Mouse (Mus musculus): ENCODE measurements around the gene Stoml2.

Stoml2 gene

DNA sequence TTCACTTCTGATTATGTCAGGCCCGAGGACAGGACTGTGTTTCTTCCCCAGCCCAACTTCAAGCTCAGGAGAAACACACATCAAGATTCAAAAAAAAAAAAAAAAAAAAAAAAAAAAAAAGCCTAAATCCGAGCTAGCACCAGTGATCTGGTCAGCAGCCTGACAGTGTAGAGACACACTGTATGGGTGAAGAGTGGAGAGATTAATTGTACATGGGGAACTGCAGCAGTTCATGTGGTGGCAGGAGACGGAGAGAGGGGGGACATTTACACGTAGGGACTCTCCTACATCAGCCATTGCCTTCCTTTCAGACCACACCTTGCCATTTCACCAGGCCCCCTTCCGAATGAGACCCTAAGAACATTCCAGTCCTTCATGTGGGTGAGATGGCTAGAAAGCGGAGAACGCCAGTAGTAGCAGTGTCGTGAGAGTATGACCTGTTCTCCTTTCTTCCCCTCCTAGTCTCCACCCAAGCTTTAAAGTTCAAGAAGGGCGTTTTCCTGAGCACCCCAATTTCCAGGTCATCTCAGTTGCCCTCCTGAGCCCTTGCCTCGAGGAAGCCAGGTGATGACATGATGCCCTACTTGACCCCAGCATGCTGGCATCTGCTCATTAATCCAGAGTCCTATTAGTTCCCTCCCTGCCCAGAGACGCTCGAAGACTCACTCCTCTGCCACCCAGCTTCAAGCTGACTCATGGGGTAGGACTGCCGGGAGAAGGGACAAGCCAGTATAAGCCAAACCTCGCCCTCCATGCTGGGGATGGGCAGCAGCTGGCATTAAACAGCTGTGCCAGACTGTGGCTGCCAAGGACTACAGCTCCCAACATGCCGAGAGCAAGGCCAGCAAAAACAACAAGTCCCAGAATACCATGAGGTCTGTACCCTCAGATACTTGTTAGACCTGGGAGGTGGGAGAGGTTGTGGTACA lies 7.3 kb upstream of the Stoml2 start:
- peak; percentile 69 to 70 for DNase-seq (ENCODE audit: low spot score in 2 of 2)

DNA sequence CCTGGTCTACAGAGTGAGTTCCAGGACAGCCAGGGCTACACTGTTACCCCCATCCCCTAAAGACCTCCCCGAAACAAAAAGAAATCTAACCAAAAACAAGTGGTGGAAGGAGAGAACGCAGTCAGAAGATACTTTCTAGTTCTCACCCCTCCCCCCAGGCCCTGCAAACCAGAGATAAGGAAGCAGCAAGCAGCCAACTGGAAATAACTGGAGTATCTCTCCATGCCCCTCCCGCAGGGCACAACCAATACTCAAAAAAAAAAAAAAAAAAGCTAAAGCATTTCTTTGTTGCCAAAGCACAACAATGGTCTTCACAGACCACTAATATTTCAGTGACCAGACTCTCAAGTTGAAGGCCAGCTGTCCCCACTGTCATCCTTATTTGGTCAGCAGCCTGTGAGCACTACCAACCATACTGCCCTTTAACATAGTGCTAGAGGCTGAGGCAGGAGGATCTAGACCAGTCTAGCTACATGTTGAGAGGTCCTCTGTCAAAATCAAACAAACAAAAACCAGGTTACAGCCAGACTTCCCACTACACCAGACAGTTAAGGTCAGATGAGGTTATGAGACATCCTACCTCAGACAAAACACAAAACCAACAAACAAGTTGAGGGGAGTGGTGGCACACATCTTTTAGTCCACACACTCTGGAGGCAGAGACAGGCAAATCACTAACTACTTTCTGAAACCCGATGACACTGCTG lies 6.5 kb upstream of the Stoml2 start:
- DNase-seq (ENCODE audit: low spot score in 2 of 2): peak; percentile 71 to 93

DNA sequence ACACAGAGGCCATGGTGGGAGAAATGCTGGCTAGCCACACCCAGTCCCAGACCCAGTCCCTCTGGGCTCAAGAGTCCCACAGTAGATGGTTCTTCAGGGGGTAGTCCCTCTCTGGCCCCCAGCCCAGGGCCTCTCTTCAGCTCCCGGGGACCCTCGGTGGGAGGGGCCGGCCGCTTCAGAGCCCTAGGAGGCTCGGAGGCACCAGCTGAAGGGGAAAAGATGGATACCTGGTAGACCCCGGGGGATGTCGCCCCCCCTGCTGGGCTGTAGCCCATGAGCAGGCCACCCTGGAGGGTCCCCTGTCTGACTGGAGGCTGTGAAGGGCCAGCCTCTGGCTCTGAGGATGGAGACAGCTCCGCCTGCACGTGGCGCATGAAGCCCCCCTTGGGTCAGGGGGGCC lies 4.8 kb upstream of the Stoml2 start:
- DNase-seq (ENCODE audit: low spot score in 2 of 2): no peak

DNA sequence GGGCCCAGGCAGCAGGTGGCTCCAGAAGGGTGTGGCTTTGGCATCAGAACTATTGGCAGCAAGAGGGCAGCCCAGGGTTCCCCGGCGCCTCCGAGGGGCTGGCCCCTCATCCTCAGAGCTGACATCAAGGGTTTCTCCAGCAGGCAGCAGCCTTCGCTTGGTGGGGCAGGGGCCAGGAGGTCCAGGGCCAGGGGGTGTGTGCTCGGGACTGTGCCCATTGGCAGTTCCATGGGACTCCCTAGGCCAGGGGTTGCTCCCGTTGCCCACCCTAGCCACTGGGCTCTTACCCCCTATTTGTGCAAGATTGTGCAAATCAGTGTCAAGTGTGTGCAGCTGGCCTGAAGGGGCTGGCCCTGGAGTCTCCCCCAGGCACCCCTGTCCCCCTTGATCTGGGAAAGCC lies 4.3 kb upstream of the Stoml2 start:
- DNase-seq (ENCODE audit: low spot score in 2 of 2): no peak

DNA sequence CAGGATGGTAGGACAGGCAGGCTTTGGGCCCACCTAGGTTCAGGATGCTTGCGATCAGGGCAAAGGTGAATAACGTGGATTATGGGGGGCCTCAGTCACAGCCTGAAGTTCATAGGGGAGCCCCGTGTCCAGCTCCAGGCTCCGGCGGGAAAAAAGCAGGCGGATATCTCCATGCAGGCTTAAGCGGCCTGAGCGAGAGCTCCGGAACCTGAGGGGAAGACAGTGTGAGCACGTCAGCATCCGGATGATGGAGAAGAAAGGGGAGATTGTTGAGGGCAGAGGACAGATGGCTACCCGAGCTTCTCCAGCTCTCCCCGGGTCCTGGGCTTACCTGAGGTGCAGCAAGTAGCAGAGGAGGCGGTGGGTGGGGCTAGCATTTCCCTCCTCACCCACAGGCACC lies 2.0 kb upstream of the Stoml2 start:
- no peak for DNase-seq (ENCODE audit: low spot score in 2 of 2)

DNA sequence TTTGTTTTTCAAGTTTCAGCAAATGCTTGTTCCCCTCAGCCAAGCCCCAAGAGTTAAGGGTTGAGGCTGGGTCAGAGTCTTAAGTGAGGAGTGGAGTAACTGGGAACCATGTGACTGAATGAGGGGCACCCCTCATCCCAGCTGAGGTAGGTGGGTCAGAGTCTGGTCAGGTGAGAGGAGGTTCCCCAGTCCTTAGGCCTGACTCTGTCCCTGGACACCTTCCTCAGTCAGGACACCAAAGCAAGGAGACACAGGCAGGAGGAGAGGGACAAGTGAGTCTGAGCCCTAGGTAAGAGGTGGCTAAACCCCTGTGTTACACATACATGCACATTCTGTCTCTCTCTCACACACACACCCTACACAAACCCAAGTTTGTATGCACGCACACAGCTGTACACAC lies 991 bp upstream of the Stoml2 start:
- no peak for DNase-seq (ENCODE audit: low spot score in 2 of 2)

DNA sequence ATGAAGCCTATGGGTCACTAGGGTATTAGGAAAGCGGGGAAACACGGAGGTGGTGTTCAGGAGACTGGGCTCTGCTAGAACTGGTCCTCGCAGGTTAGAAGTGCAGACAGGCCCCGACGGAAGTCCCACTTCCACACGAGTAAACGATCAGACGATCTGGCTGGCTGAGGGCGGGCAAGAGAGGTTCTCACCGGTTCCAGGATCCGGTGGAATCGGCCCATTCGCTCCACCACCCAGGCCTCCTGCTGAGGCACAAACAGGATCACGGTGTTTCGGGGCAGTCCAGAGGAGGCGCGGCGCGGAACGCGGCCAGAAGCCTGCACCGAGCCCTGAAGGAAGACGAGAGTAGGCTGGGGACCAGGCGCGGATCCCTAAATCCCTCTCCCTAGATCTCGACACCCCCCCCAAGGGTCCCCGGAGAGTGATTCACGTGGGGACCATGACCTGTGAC lies 705 bp downstream of the Stoml2 start:
- DNase-seq (ENCODE audit: low spot score in 2 of 2): peak in 1 of 2 experiments; percentile 63

DNA sequence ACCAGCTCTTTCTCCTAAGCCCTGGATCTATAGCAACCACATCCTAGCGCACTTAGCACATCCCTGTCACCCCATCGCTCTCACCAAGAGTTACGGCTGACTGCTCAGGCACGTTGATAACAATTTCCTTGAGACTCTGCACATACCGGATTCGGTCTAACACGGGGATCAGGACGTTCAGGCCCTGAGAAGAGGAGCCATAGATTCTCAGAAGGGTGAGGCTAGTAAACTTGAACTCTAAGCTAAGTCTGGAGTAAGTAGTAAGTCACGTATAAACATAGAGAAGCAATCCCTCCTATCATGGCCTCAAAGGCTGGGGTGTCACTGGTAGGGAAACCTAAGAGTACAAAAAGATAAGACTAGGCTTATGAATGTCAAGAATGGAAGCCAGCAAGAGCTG lies 1.2 kb downstream of the Stoml2 start:
- no peak for DNase-seq (ENCODE audit: low spot score in 2 of 2)

DNA sequence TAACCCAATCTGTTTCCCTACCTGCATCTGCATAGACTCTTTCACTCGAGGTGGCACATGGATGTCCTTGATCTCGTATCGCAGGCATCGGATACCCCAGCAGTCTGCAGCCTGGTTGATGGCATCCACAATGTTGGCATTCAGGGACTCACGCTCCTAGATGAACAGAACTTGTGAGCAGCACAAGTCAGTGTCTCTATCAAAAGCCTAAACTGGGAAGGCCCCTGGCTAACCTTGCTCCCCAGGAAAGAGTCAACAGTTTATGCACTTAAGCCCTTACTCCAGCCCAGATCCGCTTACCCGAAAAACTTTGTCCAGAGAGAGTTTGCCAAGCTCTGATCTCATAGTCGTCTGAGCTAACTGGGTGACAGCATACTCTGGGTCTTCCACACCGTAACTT lies 1.8 kb downstream of the Stoml2 start:
- no peak for DNase-seq (ENCODE audit: low spot score in 2 of 2)

DNA sequence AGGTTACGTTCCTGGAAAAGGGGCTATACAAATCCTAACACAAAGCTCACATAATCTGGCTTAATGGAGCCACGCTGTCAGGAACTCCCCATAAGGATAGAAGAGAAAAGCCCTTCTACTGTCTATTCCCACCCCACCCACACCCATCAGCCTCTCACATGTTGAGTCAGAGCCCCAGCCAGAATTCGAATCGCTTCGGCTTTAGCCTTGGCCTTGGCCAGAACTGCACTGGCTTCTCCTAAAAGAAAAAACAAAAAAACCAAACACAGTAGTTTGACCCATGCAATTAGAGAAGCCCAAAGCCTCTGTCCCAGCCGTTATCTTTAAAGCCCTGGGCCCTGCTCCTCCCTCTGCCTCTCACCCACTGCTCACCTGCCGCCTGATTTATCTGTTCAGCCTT lies 2.4 kb downstream of the Stoml2 start:
- no peak for DNase-seq (ENCODE audit: low spot score in 2 of 2)

DNA sequence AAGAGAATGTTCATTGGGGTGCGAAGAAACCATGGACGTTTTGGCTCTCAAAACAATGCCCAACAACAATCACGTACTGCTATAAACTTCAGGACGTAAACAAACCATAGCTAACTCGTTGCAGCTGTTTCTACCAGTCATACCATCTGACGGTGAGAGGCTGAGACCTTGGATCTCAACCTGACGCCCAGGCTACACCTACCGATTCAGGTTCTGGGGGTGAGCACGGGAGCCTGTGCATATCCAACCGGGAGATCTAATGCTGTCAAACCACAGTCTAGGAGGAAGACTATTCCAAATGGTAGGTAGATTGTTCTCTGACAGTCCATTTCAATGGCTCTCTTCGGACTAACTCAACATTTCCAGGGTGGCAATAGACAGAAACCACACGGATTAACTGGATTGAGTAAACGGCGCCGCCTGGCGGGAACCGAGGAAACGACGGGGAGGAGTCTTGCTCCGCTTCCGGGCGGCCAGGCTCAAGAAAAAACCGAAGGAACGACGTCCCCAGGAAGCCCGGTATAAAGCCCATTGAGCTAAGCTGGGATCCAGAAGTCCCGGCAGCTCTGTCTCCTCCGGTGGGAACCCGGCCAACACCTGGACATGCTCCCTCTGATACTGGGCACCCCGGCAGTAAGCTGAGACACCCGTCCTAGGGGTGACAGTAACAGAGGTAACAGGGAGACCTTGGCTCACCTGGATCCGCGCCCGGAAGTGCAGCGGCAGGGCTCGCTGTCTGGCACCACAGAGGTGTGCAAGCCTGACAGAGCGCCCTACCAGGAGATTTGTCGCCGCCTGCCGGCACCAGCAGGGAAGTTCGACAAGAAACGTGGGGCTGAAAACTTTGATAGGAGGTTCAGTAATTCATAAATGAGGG lies 6.2 kb downstream of the Stoml2 start, which contains the start of gene Pigo:
TSS of gene Pigo (minus strand) at position 736 of the 877 bp plus-strand sequence.
- peak; percentile 92 to 96 for DNase-seq (ENCODE audit: low spot score in 2 of 2)

DNA sequence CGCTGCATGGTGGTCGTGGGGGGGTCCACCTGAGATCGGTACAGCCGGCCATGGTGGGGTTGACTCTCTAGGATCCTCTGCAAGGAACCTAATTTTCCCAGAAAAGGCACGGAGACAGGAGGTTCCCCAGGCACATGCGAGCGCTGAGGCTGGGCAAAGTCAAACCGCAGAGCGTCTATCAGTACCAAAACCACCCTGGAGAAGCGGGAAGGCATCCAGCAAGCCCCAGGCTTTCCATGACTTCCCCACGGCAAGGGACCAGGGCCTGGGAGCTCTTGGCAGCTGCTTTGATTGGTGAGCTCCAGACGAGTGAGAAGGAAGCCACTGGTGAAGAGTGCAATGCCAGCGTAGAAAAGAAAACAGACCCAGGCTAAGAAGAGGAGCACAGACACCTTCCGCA lies 6.8 kb downstream of the Stoml2 start:
- DNase-seq (ENCODE audit: low spot score in 2 of 2): no peak

DNA sequence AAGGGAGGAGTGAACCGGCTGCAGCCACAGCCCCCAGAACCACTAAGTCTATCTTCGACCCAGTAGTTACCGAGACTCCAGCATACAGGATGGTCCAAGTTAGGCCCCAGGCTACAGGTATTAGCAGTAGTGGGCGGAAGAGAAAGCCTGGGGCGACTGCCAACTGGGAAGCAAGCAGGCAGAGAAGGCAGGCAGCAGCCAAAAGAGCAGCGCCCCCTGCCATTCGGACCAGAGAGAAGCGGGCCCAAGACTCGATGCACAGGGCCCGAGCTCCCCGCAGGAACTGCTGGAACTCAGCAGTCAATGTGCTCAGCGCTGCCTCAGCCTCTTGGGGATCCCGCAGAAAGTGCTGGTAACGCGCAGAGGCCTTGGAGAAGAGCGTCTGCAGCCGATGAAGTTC lies 10.2 kb downstream of the Stoml2 start:
- no peak for DNase-seq (ENCODE audit: low spot score in 2 of 2)

DNA sequence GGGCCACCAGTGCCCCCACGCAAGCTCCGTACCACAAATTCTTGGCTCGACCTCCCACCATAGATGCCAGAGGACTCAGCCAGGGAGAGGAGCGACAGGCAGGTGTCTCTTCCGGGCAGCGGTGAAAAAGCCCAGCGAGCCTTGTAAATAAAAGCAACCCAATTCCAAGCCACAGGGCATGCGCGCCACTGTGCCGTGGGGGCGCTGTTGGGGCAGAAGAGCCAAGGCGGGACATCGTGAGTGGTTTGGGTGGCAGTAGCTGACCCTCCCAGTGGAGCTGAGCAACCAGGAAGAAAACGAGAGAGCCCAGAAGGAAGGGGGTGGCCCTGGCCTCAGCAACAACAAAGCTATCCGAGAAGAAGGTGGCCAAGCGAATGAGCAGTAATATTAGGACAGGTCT lies 10.6 kb downstream of the Stoml2 start:
- DNase-seq (ENCODE audit: low spot score in 2 of 2): no peak

DNA sequence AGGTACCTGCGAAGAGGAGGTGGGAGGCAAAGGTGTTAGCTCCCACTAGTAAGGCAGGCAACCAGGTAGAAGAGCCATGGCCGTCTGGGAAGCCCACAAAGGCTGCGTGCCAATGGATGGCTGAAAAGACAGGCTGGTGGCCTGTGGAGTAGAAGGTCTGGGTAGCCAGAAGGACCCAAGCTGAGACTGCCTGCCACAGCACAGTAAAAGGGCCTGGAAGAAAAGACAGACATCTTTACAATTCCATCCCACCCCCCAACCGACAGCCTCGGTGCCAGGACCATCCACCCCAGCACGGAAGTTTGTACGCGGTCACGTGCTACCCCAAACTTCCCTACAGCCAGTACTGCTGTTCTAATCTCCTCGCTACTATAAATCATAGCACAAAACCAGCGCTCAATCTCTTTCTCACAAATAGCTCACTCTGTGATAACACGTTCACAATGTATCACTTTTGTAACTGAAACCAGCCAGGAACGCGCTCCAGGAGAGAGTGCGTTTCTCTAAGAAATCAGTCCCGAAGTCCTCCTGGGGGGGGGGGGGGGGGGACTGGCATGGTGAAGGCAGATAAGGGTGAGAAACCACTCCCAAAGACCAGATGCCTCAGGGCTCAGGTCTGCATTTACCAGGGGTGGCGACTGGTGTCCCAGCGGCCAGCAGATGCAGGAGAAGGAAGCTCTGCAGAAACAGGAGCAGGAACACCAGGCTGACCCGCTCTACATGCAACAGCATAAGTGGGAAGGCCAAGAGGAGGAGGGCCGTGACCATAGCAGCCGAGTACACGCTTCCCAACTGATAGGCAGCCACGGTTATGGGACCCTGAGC lies 11.7 kb downstream of the Stoml2 start:
- no peak for DNase-seq (ENCODE audit: low spot score in 2 of 2)

DNA sequence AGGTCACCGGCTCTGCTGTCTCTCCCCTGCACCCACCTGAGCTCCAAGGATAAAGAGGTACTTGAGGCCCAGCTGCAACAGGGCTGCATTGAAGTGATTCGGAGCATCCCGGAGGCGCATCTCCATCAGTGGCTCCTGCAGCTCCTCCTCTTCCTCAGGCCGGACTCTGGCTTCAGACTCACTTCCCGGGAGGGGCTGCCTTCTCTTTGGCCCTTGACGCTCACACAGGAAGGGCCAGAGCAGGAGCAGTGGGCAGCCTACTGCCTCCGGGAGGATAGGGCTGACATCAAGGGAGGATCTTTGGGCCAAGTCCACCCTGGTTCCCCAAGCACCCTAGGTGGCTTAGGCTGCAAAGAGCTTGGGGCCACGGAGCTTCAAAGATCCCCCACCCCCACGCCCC lies 12.3 kb downstream of the Stoml2 start:
- no peak for DNase-seq (ENCODE audit: low spot score in 2 of 2)

DNA sequence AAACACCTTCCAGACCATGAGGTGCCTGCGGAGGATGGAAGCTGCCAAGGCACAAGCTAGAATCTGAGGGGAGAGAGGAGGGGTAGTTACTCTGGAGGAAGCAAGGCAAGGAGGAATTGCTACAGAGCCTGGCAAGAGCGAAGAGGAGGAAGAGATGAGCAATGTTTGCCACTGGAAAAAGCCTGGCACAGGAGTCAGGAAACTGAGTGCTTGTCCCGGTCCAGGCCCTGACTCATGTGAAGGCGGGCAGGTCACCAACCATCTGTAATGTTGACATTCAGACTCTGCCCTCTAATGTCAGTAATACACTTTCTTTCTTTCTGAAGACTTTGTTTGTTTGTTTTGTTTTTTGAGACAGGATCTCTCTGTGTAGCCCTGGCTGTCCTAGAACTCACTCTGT lies 13.4 kb downstream of the Stoml2 start:
- DNase-seq (ENCODE audit: low spot score in 2 of 2): no peak

DNA sequence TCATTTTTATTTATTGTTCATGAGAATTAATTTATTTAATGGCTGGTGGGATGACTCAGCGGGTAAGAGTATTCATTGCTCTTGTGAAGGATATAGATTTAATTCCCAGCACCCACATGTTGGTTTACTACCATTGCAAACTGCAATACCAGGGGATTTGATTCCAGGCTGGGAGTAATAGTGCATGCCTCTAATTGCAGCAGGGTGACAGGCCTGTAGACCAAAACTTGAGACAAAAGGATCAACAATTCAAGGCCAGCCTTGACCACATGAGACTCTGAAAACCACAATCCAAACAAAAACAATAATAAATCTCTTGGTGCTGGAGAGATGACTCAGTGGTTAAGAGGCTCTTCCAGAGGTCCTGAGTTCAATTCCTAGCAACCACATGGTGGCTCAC lies 19.4 kb downstream of the Stoml2 start:
- DNase-seq (ENCODE audit: low spot score in 2 of 2): no peak

DNA sequence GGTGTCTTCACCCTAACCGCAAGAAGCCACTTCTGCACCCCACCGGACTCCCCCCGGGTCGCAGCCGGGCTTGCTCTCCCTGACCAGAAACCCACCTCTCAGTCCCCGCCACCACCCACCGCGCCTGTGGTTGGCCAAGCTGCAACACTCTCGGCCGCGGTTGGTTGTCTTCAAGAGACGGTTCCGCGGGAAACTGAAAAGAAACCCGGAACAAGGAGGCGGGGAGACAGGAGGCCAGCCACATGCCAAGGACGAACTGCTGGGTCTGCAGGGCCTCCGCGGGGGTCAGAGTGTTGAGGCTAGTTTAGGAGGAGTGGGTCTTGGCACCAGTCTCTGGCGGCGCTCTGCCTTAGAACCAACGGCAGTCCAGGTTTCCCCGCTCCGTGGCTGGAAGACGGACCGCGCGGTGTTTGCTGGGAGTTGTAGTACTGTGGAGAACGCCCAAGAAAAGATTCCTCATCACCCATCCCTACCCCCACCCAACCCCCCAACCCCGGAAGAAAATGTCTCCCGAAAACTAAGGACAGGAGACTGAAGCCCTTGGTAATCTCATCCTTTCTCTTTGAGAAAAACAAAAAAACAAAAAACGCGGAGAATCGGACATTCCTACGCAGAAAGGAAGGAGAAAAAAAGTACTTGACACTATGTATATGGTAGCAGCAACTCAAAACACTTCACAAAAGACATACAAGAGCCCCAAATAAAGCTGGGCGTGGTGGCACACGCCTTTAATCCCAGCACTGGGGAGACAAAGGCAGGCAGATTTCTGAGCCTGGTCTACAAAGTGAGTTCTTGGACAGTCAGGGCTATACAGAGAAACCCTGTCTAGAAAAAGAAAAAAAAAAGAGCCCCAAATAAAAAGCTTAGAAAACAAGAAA lies 21.1 kb downstream of the Stoml2 start, which contains the start of gene Fancg:
TSS of gene Fancg (minus strand) at position 346 of the 878 bp plus-strand sequence.
- peak; percentile 80 to 87 for DNase-seq (ENCODE audit: low spot score in 2 of 2)

DNA sequence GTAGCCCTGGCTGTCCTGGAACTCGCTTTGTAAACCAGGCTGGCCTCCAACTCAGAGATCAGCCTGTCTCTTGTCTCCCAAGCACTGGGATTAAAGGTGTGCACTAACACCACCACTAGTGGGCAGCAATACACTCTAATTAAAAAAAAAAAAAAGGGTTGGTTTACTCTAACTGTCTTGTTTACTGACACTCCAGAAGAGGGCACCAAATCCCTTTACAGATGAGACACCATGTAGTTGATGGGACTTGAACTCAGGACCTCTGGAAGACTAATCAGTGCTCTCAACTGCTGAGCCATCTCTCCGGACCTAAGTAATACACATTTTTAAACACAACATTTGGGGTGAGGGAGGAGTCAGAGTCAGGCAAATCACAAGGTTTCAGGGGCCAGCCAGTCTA lies 25.7 kb downstream of the Stoml2 start:
- DNase-seq (ENCODE audit: low spot score in 2 of 2): peak in 1 of 2 experiments; percentile 52
